Mouse (Mus musculus) limb, embryonic 11.5 days (tissue): ENCODE results near the gene Cnih3. TPM values are rescaled to one million over a fixed set of nuclear protein-coding genes. Genes with fewer than 3 reads are reported as not detected.

ENCODE experiments used
- ATAC-seq: fragments of 200-750 bp; cut with Nextera tagmentation; 2 replicates; pipeline ENCODE4 v1.8.0; 2017; ENCODE audit warnings: low read depth; ENCODE audit not compliant: insufficient number of reproducible peaks, low FRiP score, low TSS enrichment
- DNase-seq: peaks from one replicate; pipeline ENCODE4 v3.0.0-alpha.2; 2015; ENCODE audit warnings: low spot score
- H3K27ac ChIP-seq: fragments of 300-500 bp; sonication (generic); replicated peaks from 2 replicates; pipeline ENCODE4 v1.5.1; 2014; ENCODE audit warnings: low read depth, mild to moderate bottlenecking, low read length
- H3K27me3 ChIP-seq: fragments of 300-500 bp; sonication (generic); 2 replicates; pipeline ENCODE4 v1.6.1; 2014; ENCODE audit warnings: mild to moderate bottlenecking, low read length, mixed read lengths; ENCODE audit not compliant: control insufficient read depth, insufficient read depth
- H3K36me3 ChIP-seq: fragments of 300-500 bp; sonication (generic); 2 replicates; pipeline ENCODE4 v1.6.1; 2014; ENCODE audit warnings: mild to moderate bottlenecking, low read length, moderate library complexity, mixed read lengths; ENCODE audit not compliant: control insufficient read depth, insufficient read depth
- H3K4me1 ChIP-seq: fragments of 300-500 bp; sonication (generic); 2 replicates; pipeline ENCODE4 v1.6.1; 2014; ENCODE audit warnings: low read length, mixed read lengths; ENCODE audit not compliant: control insufficient read depth, insufficient read depth
- H3K4me2 ChIP-seq: fragments of 300-500 bp; sonication (generic); 2 replicates; pipeline ENCODE4 v1.6.1; 2014; ENCODE audit warnings: low read depth, mild to moderate bottlenecking, moderate library complexity; ENCODE audit not compliant: severe bottlenecking
- H3K4me3 ChIP-seq: fragments of 300-500 bp; sonication (generic); 2 replicates; pipeline ENCODE4 v1.5.1; 2014; ENCODE audit warnings: low read depth, low read length
- H3K9ac ChIP-seq: fragments of 300-500 bp; sonication (generic); 2 replicates; pipeline ENCODE4 v1.6.1; 2014; ENCODE audit warnings: mild to moderate bottlenecking, low read length
- H3K9me3 ChIP-seq: fragments of 300-500 bp; sonication (generic); 2 replicates; pipeline ENCODE4 v1.6.1; 2016; ENCODE audit warnings: low read length; ENCODE audit not compliant: control insufficient read depth
- WGBS: fragments of 180-500 bp; shearing (Covaris S2); extraction: QIAGEN DNeasy Blood & Tissue Kit; methylation state at CpG from one replicate; pipeline ENCODE4 v1.1.7; 2014; 5-methylcytosine and 5-hydroxymethylcytosine counted together
- polyA plus RNA-seq: library from polyadenylated mRNA; unstranded; fragments of >200 nt; fragmentation: Nextera tagmentation; extraction: Ambion mirVana; gene quantifications from 2 replicates; pipeline ENCODE4 v1.2.1, GENCODE M21; 2014

The Cnih3 gene
- polyA plus RNA-seq, 1 experiment from 2014 or later, result not detected

- Histone ChIP-seq H3K27ac (no peak overlapping the region), H3K27me3 (no peaks in the 10 kb centered on the region), H3K4me1 (no peaks in the 10 kb centered on the region), H3K9me3 (no peaks in the 10 kb centered on the region), H3K4me3 (no peak overlapping the region), H3K4me2 (no peak overlapping the region), H3K36me3 (no peaks in the 10 kb centered on the region), H3K9ac (no peak overlapping the region)
- no peak for DNase-seq
- WGBS, result 66% methylated on average over 9 of the region's 9 CpGs
- ATAC-seq, result no peak
Measured at GRCm38 (mm10) chr1:181374627-181375374, 22.4 kb downstream of the Cnih3 start.

- Histone ChIP-seq H3K27ac (no peak overlapping the region), H3K4me3 (no peak overlapping the region), H3K9ac (no peak overlapping the region), H3K4me2 (no peak overlapping the region), H3K36me3 (no peaks in the 10 kb centered on the region), H3K4me1 (no peaks in the 10 kb centered on the region), H3K9me3 (no peaks in the 10 kb centered on the region), H3K27me3 (no peaks in the 10 kb centered on the region)
- 86% methylated on average over 8 of the region's 8 CpGs for WGBS
- ATAC-seq (no peak), DNase-seq (no peak)
Measured at GRCm38 (mm10) chr1:181376431-181376830, 24.0 kb downstream of the Cnih3 start.

- Histone ChIP-seq H3K27ac (no peak overlapping the region), H3K4me2 (no peak overlapping the region), H3K4me3 (no peak overlapping the region), H3K36me3 (no peaks in the 10 kb centered on the region), H3K4me1 (peaks cover 8% of the 10 kb centered on the region; the same call in 1 of the 2 replicates), H3K27me3 (no peaks in the 10 kb centered on the region), H3K9ac (no peak overlapping the region), H3K9me3 (no peaks in the 10 kb centered on the region)
- WGBS, result 25% methylated on average over 8 of the region's 8 CpGs
- ATAC-seq (0 out of 2 replicates have a peak, but pooled peaks have one; percentile 31), DNase-seq (peak; percentile 76)
Measured at GRCm38 (mm10) chr1:181379664-181380063, 27.2 kb downstream of the Cnih3 start.

GRCm38 (mm10) chr1:181381410-181382010 is 29.1 kb downstream of the Cnih3 start:
- no peak for ATAC-seq
- 86% methylated on average over 12 of the region's 12 CpGs for WGBS

GRCm38 (mm10) chr1:181389264-181389663 is 36.8 kb downstream of the Cnih3 start:
- no peak overlapping the region for H3K4me2 ChIP-seq
- DNase-seq, result no peak
- H3K4me3 ChIP-seq, result no peak overlapping the region
- no peaks in the 10 kb centered on the region for H3K9me3 ChIP-seq
- no peak overlapping the region for H3K9ac ChIP-seq
- no peak for ATAC-seq
- no peak overlapping the region for H3K27ac ChIP-seq
- no peaks in the 10 kb centered on the region for H3K27me3 ChIP-seq
- no peaks in the 10 kb centered on the region for H3K4me1 ChIP-seq
- 89% methylated on average over 2 of the region's 2 CpGs for WGBS
- H3K36me3 ChIP-seq, result no peaks in the 10 kb centered on the region

More at GRCm38 (mm10) chr1:181381410-181382010, 29.1 kb downstream of the Cnih3 start:
- Histone ChIP-seq H3K27me3 (no peaks in the 10 kb centered on the region), H3K9ac (no peak overlapping the region), H3K27ac (no peak overlapping the region), H3K9me3 (no peaks in the 10 kb centered on the region), H3K36me3 (no peaks in the 10 kb centered on the region), H3K4me1 (peaks cover 8% of the 10 kb centered on the region; the same call in 1 of the 2 replicates), H3K4me2 (no peak overlapping the region), H3K4me3 (no peak overlapping the region)
- no peak for DNase-seq

- H3K27me3 ChIP-seq, result no peaks in the 10 kb centered on the region
- no peaks in the 10 kb centered on the region for H3K36me3 ChIP-seq
- ATAC-seq (no peak), DNase-seq (no peak)
- 96% methylated on average over 2 of the region's 2 CpGs for WGBS
- no peaks in the 10 kb centered on the region for H3K9me3 ChIP-seq
- H3K4me3 ChIP-seq, result no peak overlapping the region
- no peak overlapping the region for H3K4me2 ChIP-seq
- H3K9ac ChIP-seq, result no peak overlapping the region
- no peaks in the 10 kb centered on the region for H3K4me1 ChIP-seq
- H3K27ac ChIP-seq, result no peak overlapping the region
Measured at GRCm38 (mm10) chr1:181392489-181392888, 40.1 kb downstream of the Cnih3 start.

GRCm38 (mm10) chr1:181393250-181394149 is 41.1 kb downstream of the Cnih3 start:
- Histone ChIP-seq H3K4me2 (no peak overlapping the region), H3K4me3 (no peak overlapping the region), H3K4me1 (no peaks in the 10 kb centered on the region), H3K9me3 (no peaks in the 10 kb centered on the region), H3K27me3 (no peaks in the 10 kb centered on the region), H3K27ac (no peak overlapping the region), H3K36me3 (no peaks in the 10 kb centered on the region), H3K9ac (no peak overlapping the region)
- peak; percentile 42 for DNase-seq
- no peak for ATAC-seq
- 48% methylated on average over 6 of the region's 6 CpGs for WGBS

- no peak overlapping the region for H3K9ac ChIP-seq
- H3K4me1 ChIP-seq, result no peaks in the 10 kb centered on the region
- H3K27me3 ChIP-seq, result no peaks in the 10 kb centered on the region
- ATAC-seq, result no peak
- DNase-seq, result no peak
- no peak overlapping the region for H3K27ac ChIP-seq
- H3K36me3 ChIP-seq, result no peaks in the 10 kb centered on the region
- WGBS, result 91% methylated on average over 6 of the region's 6 CpGs
- no peak overlapping the region for H3K4me3 ChIP-seq
- H3K4me2 ChIP-seq, result no peak overlapping the region
- no peaks in the 10 kb centered on the region for H3K9me3 ChIP-seq
Measured at GRCm38 (mm10) chr1:181395234-181395828, 42.9 kb downstream of the Cnih3 start.
